Mouse (Mus musculus) frontal cortex, adult 2 months (tissue): ENCODE results near the gene Ankib1. TPM values are rescaled to one million over a fixed set of nuclear protein-coding genes. Genes with fewer than 3 reads are reported as not detected.
"Not testable (repeated sequence)": the region's sequence is repeated elsewhere in the genome, so short reads cannot be mapped to it uniquely, and the experiment has no call there.

ENCODE experiments used
- DNase-seq, 2 experiments: peaks; one replicate each; pipeline ENCODE4 v3.0.0; 2022; ENCODE audit warnings: low spot score in 1 of 2; ENCODE audit errors: extremely low spot score in 1 of 2
- polyA plus RNA-seq: library from polyadenylated mRNA; depleted of rRNA; stranded (reverse); fragments of >200 nt; gene quantifications from 2 replicates; pipeline ENCODE4 v1.2.3, GENCODE M21; 2012

The Ankib1 gene
- polyA plus RNA-seq, 1 experiment: 20.0 TPM

DNA sequence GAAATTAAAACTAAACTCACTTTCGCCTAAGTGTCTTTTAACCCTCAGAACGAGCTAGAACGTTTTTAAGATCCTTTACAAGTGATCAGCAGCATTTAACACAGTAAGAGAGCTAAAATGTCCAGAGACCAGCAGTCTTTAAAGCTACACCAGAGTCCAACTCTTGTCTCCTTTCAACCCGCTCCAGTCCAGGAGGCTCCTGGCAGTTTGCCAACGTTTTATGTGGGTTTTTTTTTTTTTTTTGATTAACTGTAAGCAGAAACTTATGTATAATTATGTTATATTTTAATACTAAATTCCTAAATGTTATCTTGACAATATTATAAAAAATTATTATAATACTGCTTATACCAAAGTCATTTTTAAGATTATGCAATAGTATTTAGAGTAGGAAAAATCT is 73.9 kb downstream of the Ankib1 start:
- DNase-seq: no peak

DNA sequence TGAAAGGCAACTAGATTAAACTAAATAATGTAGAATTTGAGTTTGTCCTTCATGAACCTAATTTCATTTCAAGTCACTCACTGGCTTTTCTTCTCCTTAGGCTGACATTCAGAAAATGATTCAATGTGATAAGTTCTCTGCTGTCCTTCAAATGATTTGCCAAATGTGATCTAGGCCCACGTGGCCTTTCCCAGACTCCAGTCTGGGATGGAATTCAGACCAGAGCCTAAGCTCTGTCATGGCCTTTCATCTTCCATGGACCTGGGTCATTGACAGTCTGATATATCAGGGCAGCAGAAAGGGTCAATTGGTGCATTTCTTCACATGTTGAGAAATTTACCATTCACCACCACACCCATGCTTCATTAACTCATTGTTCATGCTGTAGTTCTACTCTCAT is 77.2 kb downstream of the Ankib1 start:
- DNase-seq: no peak

DNA sequence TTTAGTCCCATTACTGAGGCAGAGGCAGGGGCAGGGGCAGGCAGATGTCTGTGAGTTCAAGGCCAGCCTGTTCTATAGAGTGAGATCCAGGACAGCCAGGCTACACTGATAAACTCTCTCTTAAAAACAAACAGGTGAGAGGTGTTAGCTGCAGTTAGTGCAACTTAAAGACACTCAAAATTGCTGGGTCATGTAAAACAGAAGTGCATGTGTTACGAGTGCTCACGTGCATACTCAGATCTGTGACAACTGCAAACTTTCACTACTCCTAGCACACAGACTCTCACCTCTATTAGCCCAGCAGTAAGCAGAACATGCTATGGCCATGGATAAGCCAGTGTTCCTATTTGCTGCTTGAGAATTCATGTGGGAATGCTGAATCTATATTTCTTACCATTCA is 79.3 kb downstream of the Ankib1 start:
- DNase-seq: no peak

DNA sequence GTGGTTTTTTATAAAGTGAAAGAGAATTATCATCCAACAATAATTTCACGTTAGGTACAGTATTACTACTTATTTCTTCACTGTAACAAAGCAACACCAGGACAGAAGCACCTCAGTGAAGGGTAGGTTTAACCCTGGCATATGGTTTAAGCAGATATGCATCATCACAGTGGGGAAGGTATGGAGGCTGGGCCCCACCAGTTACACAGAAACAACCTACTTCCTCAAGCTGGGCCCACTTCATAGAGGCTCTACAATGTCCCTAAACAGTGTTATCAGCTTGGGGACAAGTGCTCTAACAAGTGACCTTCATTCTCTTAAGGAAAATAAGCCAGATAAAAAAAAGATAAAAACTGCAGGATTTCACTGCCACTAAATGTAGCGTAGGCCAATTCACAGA is 79.9 kb downstream of the Ankib1 start:
- no peak for DNase-seq

DNA sequence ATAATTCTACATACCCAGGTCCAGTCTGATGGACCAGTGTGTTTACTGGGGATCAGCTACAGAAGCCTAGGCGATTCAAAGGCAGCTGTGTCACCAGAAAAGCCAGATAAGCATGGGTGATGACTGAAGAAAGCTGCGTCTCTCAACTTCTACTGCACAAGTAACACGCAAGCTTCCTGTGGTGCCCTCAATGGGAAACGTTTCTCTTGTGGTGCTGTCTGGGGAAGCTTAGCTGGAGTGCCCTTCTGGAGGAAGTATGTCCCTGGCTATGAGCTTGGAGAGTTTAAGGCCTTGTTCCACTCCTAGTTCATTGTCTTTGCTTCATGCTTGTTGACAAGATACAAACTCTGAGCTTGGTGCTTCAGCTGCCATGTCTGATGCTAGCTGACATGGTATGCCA is 83.4 kb downstream of the Ankib1 start:
- DNase-seq: no peak

DNA sequence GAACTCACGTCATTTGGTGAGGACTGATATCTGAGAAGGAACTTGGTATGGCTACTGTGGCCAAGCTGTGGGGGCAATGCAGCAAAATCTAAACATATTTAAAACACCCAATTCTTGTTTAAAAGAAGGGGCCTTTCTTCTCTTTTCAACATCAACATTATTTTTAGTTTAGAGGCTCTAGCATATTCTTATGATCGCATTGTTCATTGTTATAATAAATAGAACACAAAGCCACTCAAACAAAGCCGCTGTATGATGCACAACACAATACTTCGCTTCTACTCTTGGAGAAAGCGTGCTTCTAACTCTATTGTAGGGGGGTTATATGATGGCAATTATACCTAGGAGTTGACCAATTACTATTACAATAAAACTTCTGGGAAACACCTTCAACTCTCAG is 86.9 kb downstream of the Ankib1 start:
- no peak for DNase-seq

DNA sequence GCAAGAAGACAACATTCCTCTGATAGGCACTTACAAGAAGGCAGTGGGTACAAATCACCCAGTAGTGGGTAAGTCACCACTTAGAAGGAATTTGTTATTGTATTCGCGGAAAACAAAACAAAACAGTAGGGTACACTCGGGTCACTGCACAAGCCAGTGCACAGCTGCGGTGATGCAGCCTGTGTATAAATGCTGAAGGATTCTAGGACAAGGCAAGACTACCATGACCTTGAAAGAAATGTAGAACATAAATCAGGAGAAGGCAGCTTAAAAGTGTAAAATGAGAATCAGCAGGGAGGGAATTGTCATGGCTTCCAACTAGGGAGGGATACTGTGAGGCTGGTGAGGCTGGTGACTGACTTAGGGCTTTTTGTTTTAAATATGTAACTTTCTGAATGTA is 100.5 kb downstream of the Ankib1 start:
- no peak for DNase-seq

DNA sequence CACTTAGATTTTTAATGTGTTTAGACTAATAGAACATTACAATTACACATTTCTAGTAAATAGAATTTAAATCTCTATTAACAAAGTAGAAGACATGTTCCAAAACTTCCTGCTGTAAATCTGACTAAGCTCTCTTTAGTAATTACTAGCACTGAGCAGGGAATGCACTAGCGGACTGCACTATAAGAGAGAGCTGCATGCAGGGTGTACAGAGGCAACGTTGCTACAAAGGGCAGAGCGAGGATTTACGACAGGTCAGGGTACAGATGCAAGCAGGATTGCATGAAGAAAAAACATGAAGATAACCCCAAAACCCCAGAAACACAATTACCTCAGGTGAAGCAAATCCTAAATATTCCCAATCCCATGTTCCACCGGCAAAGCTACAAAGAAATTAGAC is 102.7 kb downstream of the Ankib1 start:
- no peak for DNase-seq

DNA sequence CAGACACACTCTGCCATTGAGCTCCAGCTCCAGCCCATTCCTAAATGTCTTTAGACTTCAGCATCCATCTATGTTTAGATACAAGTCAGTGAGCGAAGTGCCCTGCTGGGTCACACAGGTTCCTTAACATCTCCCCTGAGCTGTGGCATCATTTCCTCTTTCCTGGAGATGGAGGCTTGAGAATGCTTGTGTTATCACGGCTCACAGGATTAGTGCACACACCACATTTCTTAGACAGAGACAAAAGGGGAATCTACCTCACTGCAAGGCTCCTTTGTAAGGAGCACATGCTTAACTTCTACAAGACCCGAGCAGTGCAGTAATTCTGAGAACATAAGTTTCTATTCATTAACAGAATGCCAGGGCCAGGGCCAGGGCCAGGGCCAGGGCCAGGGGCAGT is 106.7 kb downstream of the Ankib1 start:
- DNase-seq: no peak

DNA sequence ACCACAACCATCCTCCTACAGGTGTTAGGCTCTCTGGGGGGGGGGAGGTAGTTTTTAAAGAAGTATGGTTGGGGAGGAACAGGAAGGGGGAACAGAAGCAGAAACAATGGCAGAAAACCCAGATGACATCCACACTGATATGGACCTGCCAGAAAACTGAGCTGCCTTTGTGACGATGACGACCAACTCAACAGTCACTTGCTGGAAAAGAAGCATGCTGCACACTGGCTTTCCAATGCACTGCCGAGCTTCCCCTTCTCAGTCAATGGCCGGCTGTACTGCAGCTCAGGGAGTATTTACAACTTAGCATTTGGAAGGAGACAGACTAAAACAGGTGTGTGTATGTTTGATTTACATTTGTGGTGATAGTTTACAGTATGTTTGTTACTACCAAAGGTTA is 107.5 kb downstream of the Ankib1 start:
- no peak for DNase-seq

DNA sequence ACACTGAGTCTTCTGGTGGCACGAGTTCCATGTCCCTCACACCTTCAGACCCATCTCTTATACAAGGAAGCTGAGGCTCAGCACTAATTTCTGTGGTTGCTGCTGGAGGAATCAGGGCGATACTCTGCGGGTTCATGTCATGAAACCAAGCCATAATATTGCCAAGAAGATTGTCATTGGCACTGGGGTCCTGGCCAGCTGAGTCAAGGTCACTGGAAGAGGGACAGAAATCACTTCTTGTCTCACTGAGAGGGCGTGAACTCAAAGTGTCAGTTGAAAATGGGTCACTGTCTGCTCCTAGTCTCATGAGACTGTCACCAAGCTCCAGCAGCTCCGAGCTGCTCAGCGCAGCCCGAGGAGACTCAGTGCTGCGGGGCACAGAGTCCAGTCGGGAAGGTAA is 109.8 kb downstream of the Ankib1 start:
- no peak for DNase-seq

DNA sequence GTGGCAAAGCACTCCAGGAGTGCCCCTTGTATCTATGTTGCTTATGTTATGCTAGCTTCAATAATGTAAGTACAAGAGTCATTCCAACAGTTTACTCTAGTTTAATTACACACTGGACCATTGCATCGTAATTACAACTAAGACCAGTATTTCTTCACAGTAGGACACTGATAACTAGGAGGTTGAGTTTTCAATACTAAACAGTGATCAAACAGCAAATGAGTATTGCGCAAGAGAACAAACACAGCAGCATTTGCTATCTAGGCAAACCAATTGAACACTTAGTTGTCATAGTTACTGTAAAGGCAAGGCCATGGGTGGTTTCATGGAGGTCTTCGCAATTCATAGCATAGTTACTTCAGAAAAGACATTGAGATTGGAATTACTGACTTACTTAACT is 111.4 kb downstream of the Ankib1 start:
- no peak for DNase-seq

DNA sequence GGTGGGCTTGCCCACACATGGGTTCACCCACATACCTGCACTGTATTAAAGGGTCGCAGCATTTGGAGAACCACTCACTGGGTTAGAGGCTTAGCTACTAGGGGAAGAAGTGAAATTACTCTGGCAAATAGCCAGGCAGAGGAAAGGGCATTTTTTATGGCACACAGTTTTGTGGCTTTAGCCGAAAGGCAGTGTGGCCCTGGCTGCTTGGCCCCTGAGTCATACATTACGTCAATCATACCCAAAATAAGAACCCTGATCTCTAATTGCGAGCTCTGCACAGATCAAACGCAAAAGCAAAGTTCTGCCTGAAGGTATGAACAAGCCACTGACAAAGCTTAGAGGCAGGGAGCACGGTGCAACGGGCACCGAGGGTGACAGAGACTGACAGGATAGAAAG is 114.4 kb downstream of the Ankib1 start:
- no peak for DNase-seq

DNA sequence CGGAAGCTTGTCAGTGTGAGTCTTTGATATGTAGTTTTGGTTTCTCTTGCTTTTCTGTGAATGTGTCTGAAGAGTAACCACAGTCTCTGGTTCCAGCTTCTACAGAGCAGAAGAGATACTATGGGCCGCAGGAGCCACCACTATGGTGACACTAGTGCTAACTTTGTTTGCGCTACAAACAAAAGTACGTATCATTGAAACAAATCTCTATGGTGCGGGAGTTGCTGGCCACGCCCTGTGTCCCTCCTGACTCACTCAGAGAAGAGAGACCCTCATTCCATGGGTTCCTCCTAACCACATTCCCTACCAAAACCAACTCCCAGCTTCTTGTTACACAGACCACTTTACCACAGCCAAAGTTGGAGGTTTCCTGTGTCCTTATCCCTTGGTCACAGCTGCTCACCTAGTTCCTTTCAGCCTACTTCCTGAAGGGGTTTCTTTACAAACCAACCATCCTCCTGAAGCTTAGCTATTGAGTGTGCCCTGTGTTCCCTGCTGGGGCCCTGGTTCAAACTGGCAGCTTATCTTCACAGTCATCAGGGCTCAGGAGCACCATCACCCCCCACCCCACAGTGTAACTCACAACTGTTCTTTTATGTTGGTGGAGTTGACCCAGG is 132.7 kb downstream of the Ankib1 start:
- DNase-seq: no peak

DNA sequence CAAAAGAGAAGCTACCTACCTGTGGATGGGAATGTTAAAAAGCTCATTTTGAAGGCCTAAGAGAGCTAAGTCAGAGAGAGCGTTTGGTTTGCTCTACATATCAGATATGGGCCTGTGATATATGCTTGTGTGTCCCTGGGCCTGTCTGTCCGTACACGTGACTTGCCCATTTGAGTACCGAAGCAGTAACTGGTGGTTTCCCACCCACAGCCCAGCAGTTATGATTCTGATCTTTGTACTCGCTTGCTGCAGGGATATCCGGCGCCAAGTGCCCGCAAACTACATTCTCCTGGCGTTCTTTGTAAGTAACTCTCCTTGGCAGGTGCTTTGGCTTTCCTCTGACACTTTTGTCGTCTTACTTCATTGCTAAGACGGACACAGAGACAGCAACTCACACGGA is 136.1 kb downstream of the Ankib1 start:
- no peak for DNase-seq

DNA sequence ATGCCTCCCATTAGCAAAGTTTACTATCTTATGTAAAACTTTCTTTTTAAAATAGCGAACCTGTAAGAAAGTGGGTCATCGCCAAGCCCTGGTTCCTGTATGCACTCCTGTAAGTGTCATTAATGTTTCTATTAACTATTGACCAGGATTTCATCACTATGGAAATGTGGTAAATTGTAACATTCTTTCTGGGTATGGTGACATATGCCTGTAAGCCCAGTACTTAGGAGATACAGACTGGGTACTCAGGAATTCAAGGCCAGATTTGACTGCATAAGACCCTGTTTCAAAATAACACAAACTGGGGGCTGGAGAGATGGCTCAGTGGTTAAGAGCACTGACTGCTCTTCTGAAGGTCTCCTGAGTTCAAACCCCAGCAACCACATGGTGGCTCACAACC is 137.5 kb downstream of the Ankib1 start:
- DNase-seq: no peak

DNA sequence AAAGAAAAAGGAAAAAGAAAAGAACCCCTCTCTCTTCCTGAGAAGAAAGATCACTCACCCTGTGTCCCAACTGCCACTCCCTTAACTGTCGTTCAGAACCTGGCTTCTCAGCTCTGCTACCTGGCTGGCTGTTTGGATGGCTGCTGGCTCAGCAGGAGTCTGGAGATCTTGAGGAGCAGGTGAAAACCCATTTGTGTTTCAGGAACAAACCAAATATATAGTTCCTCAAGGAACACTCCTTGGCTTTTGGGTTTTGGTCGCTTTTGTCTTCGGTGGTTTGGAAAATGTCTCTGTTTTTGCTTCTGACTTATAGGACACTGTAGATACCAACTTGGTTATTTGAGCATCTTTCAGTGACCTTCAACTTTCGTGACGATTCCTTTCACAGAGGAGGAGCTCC is 145.6 kb downstream of the Ankib1 start, which contains the start of gene Gatad1:
Gene Gatad1, minus strand, starts transcription at position 101 of the 400 bp plus-strand sequence.
- DNase-seq: no peak

DNA sequence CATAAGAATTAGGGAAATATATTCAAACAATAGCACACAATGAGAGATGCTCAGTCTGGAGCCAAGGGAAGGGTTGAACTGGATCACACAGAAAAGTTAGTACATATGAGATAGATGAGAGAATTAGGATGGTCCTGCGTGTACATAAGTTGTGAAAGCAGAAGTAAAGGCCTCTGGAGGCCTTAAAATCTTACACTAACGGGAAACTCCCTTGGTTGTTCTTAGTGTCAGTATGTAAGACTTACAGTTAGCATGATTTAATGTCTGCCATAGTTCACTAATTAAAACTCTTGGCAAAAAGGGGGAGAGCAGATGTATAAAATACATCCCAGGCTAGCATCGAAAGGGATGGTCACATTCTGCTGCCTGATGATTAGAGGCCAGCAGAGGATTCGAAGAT is 148.9 kb downstream of the Ankib1 start:
- DNase-seq: no peak

DNA sequence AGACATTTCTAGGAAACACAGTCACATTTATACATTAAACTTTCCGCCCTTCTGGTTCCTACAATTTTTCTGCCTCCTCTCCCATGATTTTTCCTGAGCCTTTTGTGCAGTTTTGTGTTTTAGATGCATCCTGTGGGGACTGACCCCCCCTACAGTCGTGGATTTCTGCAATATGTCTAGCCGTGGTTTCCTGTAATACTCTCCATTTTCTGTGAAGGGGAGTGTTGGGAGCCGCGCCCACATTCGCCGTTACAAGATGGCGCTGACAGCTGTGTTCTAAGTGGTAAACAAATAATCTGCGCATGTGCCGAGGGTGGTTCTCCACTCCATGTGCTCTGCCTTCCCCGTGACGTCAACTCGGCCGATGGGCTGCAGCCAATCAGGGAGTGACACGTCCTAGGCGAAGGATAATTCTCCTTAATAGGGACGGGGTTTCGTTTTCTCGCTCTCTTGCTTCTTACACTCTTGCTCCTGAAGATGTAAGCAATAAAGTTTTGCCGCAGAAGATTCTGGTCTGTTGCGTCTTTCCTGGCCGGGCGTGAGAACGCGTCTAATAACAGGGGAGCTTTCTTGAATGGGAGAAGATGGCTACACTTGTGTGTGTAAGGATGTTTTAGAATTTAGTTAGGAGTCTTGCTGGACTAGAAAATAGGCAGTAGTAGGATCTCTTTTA is 149.7 kb downstream of the Ankib1 start:
- DNase-seq: not testable (repeated sequence)

DNA sequence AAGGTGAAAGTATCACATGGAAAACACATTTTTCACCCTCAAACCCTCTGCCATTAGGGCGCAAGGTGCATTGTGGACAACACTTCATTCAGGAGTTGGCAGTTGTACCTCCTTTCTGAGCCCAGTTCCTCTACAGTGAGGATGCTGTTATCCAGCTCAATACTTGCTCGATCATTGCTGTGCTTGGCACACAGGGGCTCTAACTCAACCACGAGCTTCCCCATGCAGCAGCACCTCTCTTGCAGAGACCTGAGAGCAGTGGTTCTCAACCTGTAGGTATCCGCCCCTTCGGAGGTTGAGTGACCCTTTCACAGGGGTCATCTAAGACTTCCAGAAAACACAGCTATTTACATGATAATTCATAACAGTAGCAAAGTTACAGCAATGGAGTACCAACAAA is 151.1 kb downstream of the Ankib1 start:
- DNase-seq: no peak

DNA sequence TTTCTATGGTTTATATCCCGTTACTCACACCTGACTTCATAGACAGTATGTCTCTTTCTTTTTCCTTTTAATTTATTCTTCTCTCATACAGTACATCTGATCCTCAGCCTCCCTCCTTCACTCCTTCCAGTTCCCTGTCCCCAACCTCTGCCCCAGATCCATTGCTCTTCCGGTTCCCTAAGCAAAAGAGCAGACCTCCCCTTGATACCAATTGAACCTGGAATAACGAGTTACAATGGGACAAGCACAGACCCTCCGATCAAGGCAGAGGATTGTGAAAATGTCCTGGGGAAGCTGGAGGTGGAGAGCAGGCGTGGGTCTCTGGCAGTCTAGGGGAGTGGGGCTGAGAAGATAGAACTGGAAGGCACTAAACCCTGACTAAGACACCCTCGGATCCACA is 151.8 kb downstream of the Ankib1 start, which contains the start of gene Tmbim7:
Gene Tmbim7, plus strand, starts transcription at position 301 of the 400 bp plus-strand sequence.
- no peak for DNase-seq

DNA sequence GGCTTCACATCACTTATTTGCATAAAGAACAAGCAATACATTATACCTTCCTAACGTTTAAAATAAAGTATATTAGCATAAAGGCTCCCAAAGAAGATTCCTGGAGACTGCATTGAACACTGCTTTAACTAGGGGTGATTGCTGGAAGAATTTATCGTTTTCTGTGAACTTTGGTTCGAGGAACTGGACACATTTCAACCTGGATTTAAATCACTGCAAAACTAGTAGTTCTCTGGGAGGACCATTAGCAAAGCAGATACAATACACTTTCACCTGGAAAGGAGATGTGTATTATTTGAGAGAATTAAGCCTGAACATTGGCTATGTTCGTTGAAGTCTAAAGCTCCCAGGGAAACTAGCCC is 153.9 kb downstream of the Ankib1 start:
- DNase-seq: no peak
